Mouse (Mus musculus) ES-Bruce4 (cell line): ENCODE measurements around the gene Osgep. TPM values are rescaled to one million over a fixed set of nuclear protein-coding genes. Genes with fewer than 3 reads are reported as not detected.
A peak's percentile ranks its signal among the peaks of the same experiment; 100 is the strongest.
"Not testable (repeated sequence)": the region's sequence is repeated elsewhere in the genome, so short reads cannot be mapped to it uniquely, and the experiment has no call there.

ENCODE experiments used
- H3K27ac ChIP-seq: 2 replicates; pipeline ENCODE4 v1.5.1; 2012; ENCODE audit warnings: low read length, inconsistent platforms; ENCODE audit not compliant: insufficient read depth
- H3K27me3 ChIP-seq: 2 replicates; pipeline ENCODE4 v1.6.1; 2012; ENCODE audit warnings: mild to moderate bottlenecking, low read length, inconsistent platforms; ENCODE audit not compliant: control insufficient read depth, poor library complexity, insufficient read depth, severe bottlenecking
- H3K36me3 ChIP-seq: 2 replicates; pipeline ENCODE4 v1.6.1; 2012; ENCODE audit warnings: inconsistent platforms, mild to moderate bottlenecking, low read length, moderate library complexity; ENCODE audit not compliant: control insufficient read depth, poor library complexity, insufficient read depth, severe bottlenecking
- H3K4me1 ChIP-seq: one replicate; pipeline ENCODE4 v1.8.1; 2011; ENCODE audit warnings: low read length; ENCODE audit not compliant: control insufficient read depth, insufficient read depth
- H3K4me3 ChIP-seq: 2 replicates; pipeline ENCODE4 v1.5.1; 2011; ENCODE audit warnings: low read depth, mild to moderate bottlenecking, low read length
- H3K9ac ChIP-seq: 2 replicates; pipeline ENCODE4 v1.6.1; 2012; ENCODE audit warnings: low read depth, mild to moderate bottlenecking, inconsistent platforms; ENCODE audit not compliant: poor library complexity, severe bottlenecking
- H3K9me3 ChIP-seq: replicated peaks from 2 replicates; pipeline ENCODE4 v1.6.1; 2012; ENCODE audit warnings: mild to moderate bottlenecking, low read length, inconsistent platforms; ENCODE audit not compliant: control insufficient read depth, poor library complexity, insufficient read depth, severe bottlenecking
- CTCF ChIP-seq: IDR thresholded peaks from one replicate; pipeline ENCODE4 v1.8.1; 2011; ENCODE audit warnings: low read depth, low read length
- EP300 ChIP-seq: IDR thresholded peaks from 2 replicates; pipeline ENCODE4 v1.6.1; 2011; ENCODE audit warnings: low read depth, low read length; ENCODE audit not compliant: insufficient read depth
- POLR2A ChIP-seq: IDR thresholded peaks from one replicate; pipeline ENCODE4 v1.8.1; 2011; ENCODE audit warnings: low read length; ENCODE audit not compliant: insufficient read depth
- polyA plus RNA-seq: library from polyadenylated mRNA; stranded (reverse); fragments of >200 nt; gene quantifications from 2 replicates; pipeline ENCODE4 v1.2.4, GENCODE M21; 2011; ENCODE audit warnings: low read depth; ENCODE audit not compliant: missing spikeins, insufficient read depth, insufficient read length

The Osgep gene
- polyA plus RNA-seq, 1 experiment, result 72.5 TPM

GRCm38 (mm10) chr14:50955487-50955886, 30.8 kb upstream of the Osgep start:
- H3K27ac ChIP-seq, result peak overlapping the region; percentile 79; the same call in 1 of the 2 replicates
- H3K4me1 ChIP-seq, result no peaks in the 10 kb centered on the region
- H3K36me3 ChIP-seq, result peaks cover 4% of the 10 kb centered on the region; the same call in 1 of the 2 replicates
- H3K4me3 ChIP-seq, result no peak overlapping the region
- H3K9ac ChIP-seq, result no peak overlapping the region
- H3K9me3 ChIP-seq, result no peaks in the 10 kb centered on the region
- TF ChIP-seq EP300, result no peak
- TF ChIP-seq POLR2A, result no peak
- no peak for TF ChIP-seq CTCF
- no peaks in the 10 kb centered on the region for H3K27me3 ChIP-seq

GRCm38 (mm10) chr14:50945526-50945925, 20.8 kb upstream of the Osgep start:
- not testable (repeated sequence) for H3K36me3 ChIP-seq, H3K4me1 ChIP-seq, H3K9me3 ChIP-seq, H3K27ac ChIP-seq, H3K27me3 ChIP-seq
- Histone ChIP-seq H3K4me3 (peak overlapping the region; percentile 54), H3K9ac (peak overlapping the region; percentile 57; the same call in 1 of the 2 replicates)

- H3K27me3 ChIP-seq, H3K36me3 ChIP-seq, H3K4me1 ChIP-seq, H3K9me3 ChIP-seq: not testable (repeated sequence)
- Histone ChIP-seq H3K4me3 (peak overlapping the region; percentile 52), H3K9ac (peak overlapping the region; percentile 57), H3K27ac (peak overlapping the region; percentile 77)
Measured at GRCm38 (mm10) chr14:50945081-50945480, 20.4 kb upstream of the Osgep start.

DNA sequence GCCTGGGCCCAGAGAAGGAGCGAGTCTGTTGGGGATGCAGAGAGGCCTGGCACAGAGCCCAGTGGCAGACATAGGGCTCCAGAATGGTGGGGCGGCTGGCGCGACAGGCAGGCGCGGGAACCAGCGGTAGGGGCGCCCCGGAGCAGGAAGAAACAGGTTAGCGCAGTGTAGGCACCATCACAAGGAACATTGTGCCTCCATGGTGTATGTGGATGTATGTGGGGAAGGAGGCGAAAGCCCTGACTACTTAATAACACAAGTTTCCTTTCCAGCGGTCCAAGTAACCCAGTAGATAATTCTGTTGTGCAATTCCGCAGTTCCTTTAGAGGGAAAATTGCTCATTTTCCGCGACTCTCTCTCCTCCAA, 20.0 kb upstream of the Osgep start:
- Histone ChIP-seq H3K4me3 (peak overlapping the region; percentile 52), H3K27ac (peak overlapping the region; percentile 77), H3K9ac (peak overlapping the region; percentile 57)
- H3K36me3 ChIP-seq, H3K27me3 ChIP-seq, H3K9me3 ChIP-seq, H3K4me1 ChIP-seq: not testable (repeated sequence)

DNA sequence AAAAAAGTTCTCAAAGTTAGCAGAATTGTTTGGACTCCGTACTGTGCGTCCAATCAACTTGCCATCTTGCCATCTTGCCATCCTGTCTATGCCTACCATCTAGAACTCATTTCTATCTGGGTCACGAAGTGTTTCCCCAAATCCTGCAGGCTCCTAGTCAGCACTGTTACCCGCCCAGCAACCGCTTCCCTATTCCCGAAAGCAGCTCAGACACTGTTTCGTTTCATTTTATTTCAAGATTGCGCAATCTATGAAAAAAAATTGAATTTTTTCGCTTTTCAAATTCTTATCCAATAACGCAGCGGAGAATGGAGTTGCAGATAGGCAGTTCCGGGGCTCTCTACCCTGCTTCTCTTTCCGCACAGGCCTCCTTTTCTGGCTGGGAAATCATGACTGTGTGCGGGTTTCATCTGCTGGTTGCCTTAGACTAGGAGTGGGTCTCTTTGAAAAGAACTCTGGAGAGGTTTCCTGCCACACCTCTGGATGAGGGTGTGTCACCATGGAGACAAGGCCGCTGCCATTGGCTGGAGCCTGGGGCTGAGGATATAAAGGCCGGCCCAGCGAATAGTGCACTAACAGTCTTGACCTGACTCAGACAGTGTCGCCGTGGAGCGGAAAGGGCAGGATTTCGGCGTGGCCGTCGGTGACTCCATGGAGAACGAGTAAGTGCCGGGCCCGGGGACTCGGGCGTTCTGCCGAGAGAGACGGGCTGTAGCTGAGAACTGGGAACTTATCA, 19.4 kb upstream of the Osgep start, which contains the start of gene Gm49342:
Gene Gm49342 (plus strand): TSS at position 586 of the 736 bp plus-strand sequence.
- Histone ChIP-seq H3K9me3 (no peaks in the 10 kb centered on the region), H3K27ac (peak within 1 kb of the TSS; percentile 77), H3K4me1 (peaks cover 2% of the 10 kb centered on the region), H3K9ac (peak within 1 kb of the TSS; percentile 57), H3K4me3 (peak within 1 kb of the TSS; percentile 52), H3K27me3 (no peaks in the 10 kb centered on the region), H3K36me3 (no peaks in the 10 kb centered on the region)
- TF ChIP-seq POLR2A (peak; percentile 95), CTCF (no peak), EP300 (0 out of 2 replicates have a peak, but pooled peaks have one; percentile 24)

- Histone ChIP-seq H3K9ac (peak overlapping the region; percentile 49; the same call in 1 of the 2 replicates), H3K4me3 (no peak overlapping the region; the same call in 1 of the 2 replicates), H3K9me3 (no peaks in the 10 kb centered on the region), H3K36me3 (peaks cover 5% of the 10 kb centered on the region), H3K27ac (no peak overlapping the region; the same call in 1 of the 2 replicates), H3K4me1 (peaks cover 2% of the 10 kb centered on the region), H3K27me3 (no peaks in the 10 kb centered on the region)
- TF ChIP-seq CTCF (no peak), EP300 (no peak)
Measured at GRCm38 (mm10) chr14:50938940-50939339, 14.2 kb upstream of the Osgep start.
